In the genomic region with DNA sequence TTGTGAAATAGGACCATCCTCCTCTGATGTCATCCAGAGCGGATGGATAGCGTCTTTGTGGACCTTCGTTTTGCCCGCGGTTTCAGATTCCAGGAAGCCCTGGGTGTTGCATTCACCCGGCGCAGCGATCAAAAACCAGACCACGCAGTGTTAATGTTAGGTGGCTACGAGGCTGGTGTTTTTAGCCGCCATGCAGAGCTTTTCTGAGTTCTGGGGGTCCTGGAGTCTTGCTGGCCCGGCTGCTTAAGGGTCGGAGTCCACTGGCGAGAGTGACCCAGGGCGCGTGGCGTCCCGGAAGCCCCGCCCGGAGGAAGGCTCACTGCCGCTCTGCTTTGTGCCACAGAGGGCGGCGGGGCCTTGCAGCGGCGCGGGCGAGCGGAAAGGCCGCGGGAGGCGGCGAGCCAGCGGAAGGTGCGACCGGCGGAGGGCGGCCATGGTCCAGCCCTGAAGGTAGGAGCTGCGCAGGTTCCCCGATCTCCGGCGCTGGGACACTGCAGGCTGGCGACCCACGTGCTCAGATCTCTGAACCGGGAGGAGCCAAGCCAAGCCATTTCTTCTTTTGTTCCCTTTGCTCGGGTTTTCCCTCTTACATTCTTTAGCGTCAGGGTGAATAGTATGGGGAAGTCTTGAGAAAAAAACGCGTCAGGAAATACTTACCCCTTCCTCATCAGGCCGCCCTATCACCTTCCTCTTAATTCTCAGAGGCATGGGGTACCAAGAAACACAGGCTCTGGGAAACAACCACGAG, we compare ENCODE assay signal across 8 mouse cellular contexts. TPM values are rescaled to one million over a fixed set of nuclear protein-coding genes. Genes with fewer than 3 reads are reported as not detected.
A peak's percentile ranks its signal among the peaks of the same experiment; 100 is the strongest.
DNase-seq lines count a peak whose midpoint lies in the region; ATAC-seq and TF ChIP-seq lines count a peak whose summit lies in the region.

No protein-coding gene starts in this region.

- H3K27me3 ChIP-seq in embryonic facial prominence, embryonic 12.5 days = no peaks in the 10 kb centered on the region
- H3K27me3 ChIP-seq in kidney, adult 2 months (replicated peaks; ENCODE audit: control insufficient read depth, insufficient read depth, low read length) = no peaks in the 10 kb centered on the region
- H3K27me3 ChIP-seq in liver, embryonic 11.5 days (replicated peaks; ENCODE audit: control insufficient read depth, insufficient read depth, low read length) = no peaks in the 10 kb centered on the region

- WGBS in embryonic facial prominence, embryonic 12.5 days = under 1% methylated on average over 50 of the region's 50 CpGs
- under 1% methylated on average over 50 of the region's 50 CpGs for WGBS in kidney, adult 2 months
- under 1% methylated on average over 46 of the region's 50 CpGs for WGBS in liver, embryonic 11.5 days

- peak; percentile 42 for ATAC-seq in embryonic facial prominence, embryonic 12.5 days (ENCODE audit: insufficient number of reproducible peaks, insufficient read depth, low FRiP score, low TSS enrichment)
- peak; percentile 62 for ATAC-seq in liver, embryonic 11.5 days (replicated peaks; ENCODE audit: low FRiP score)
- peak; percentile 49 for ATAC-seq in monocyte, adult 5-6 weeks (replicated peaks; ENCODE audit: insufficient number of reproducible peaks, low FRiP score, low TSS enrichment, poor library complexity, severe bottlenecking)

- DNase-seq in B cell, adult 2 months = peak; percentile 63 to 68
- peak; percentile 85 to 88 for DNase-seq in adrenal gland, postnatal 36 days
- peak; percentile 68 for DNase-seq in heart, adult 8-10 months (ENCODE audit: low spot score)
- DNase-seq in kidney, adult 2 months = peak; percentile 91
- peak; percentile 84 for DNase-seq in liver, embryonic 11.5 days (ENCODE audit: low spot score)
- DNase-seq in spleen, postnatal 14 days (ENCODE audit: low spot score in 2 of 2) = peak; percentile 59 to 67

- peak overlapping the region; percentile 89 for H3K9ac ChIP-seq in embryonic facial prominence, embryonic 12.5 days
- peak overlapping the region; percentile 87 for H3K9ac ChIP-seq in liver, embryonic 11.5 days (ENCODE audit: low read depth, low read length)

- peak overlapping the region; percentile 76 for H3K4me2 ChIP-seq in embryonic facial prominence, embryonic 12.5 days (replicated peaks)
- peak overlapping the region; percentile 86 for H3K4me2 ChIP-seq in liver, embryonic 11.5 days

- no peak for TF ChIP-seq CTCF in kidney, adult 2 months (conservative IDR thresholded peaks at IDR 0.05; ENCODE audit: insufficient read depth, insufficient read length, low read depth, low read length)

- H3K4me3 ChIP-seq in embryonic facial prominence, embryonic 12.5 days = peak overlapping the region; percentile 70
- H3K4me3 ChIP-seq in kidney, adult 2 months (ENCODE audit: insufficient read depth, low read depth, low read length) = peak overlapping the region; percentile 67
- H3K4me3 ChIP-seq in liver, embryonic 11.5 days (ENCODE audit: low read depth, low read length) = peak overlapping the region; percentile 81

- no peaks in the 10 kb centered on the region for H3K9me3 ChIP-seq in embryonic facial prominence, embryonic 12.5 days
- H3K9me3 ChIP-seq in liver, embryonic 11.5 days (ENCODE audit: control insufficient read depth, low read length) = no peaks in the 10 kb centered on the region

- peaks cover 31% of the 10 kb centered on the region for H3K4me1 ChIP-seq in embryonic facial prominence, embryonic 12.5 days
- peaks cover 16% of the 10 kb centered on the region; the same call in 1 of the 2 replicates for H3K4me1 ChIP-seq in kidney, adult 2 months (ENCODE audit: control insufficient read depth, insufficient read depth, low read length)
- H3K4me1 ChIP-seq in liver, embryonic 11.5 days (replicated peaks; ENCODE audit: control insufficient read depth, insufficient read depth, low read length) = peaks cover 22% of the 10 kb centered on the region

- no peak for TF ChIP-seq POLR2A in kidney, adult 2 months (IDR thresholded peaks at IDR 0.05; ENCODE audit: low read depth, low read length)

- H3K36me3 ChIP-seq in embryonic facial prominence, embryonic 12.5 days = peaks cover 17% of the 10 kb centered on the region; the same call in 1 of the 2 replicates
- no peaks in the 10 kb centered on the region for H3K36me3 ChIP-seq in kidney, adult 2 months (ENCODE audit: control insufficient read depth, insufficient read depth, low read length)
- H3K36me3 ChIP-seq in liver, embryonic 11.5 days (ENCODE audit: control insufficient read depth, insufficient read depth, low read length) = peaks cover 14% of the 10 kb centered on the region

- H3K27ac ChIP-seq in embryonic facial prominence, embryonic 12.5 days = peak overlapping the region; percentile 96
- H3K27ac ChIP-seq in kidney, adult 2 months (ENCODE audit: insufficient read depth, low read depth, low read length) = peak overlapping the region; percentile 83
- H3K27ac ChIP-seq in liver, embryonic 11.5 days (ENCODE audit: low read depth, low read length) = peak overlapping the region; percentile 95

RNA-seq across cellular contexts. Expression of gene Eid3, which starts 6.1 kb away (rescaled TPM):
- total RNA-seq in adrenal gland, postnatal 36 days (2021) = 1 to 10 TPM; 1.9 to 2.5 TPM
- polyA plus RNA-seq in embryonic facial prominence, embryonic 12.5 days (2016; fragmentation: Nextera tagmentation; extraction: Ambion mirVana) = 0.34 and 0.56 TPM in 2 replicates
- total RNA-seq in heart, adult 8-10 months (2022) = 1 to 10 TPM in 1 of 4 experiments, under 1 TPM in 3; 0.40 to 1.9 (median 0.58) TPM
- polyA plus RNA-seq in kidney, adult 2 months (2012; rRNA removed) = 0.09 and 0.24 TPM in 2 replicates
- polyA plus RNA-seq in liver, embryonic 11.5 days (2014; fragmentation: Nextera tagmentation; extraction: Ambion mirVana) = 0.45 and 0.75 TPM in 2 replicates
- 9.6 to 18.2 TPM (median 16.2 TPM) in 3 replicates for total RNA-seq in monocyte, adult 5-6 weeks (2017)

RNA-seq across cellular contexts. Expression of gene Txnrd1, which starts 26.6 kb away (rescaled TPM):
- 100 to 1,000 TPM; 103 to 122 TPM for total RNA-seq in adrenal gland, postnatal 36 days (2021)
- 143 and 148 TPM in 2 replicates for polyA plus RNA-seq in embryonic facial prominence, embryonic 12.5 days (2016; fragmentation: Nextera tagmentation; extraction: Ambion mirVana)
- 10 to 100 TPM; 57.3 to 65.7 (median 59.4) TPM for total RNA-seq in heart, adult 8-10 months (2022)
- 58.0 and 62.1 TPM in 2 replicates for polyA plus RNA-seq in kidney, adult 2 months (2012; rRNA removed)
- 129 and 145 TPM in 2 replicates for polyA plus RNA-seq in liver, embryonic 11.5 days (2014; fragmentation: Nextera tagmentation; extraction: Ambion mirVana)
- total RNA-seq in monocyte, adult 5-6 weeks (2017) = 68.5 to 96.1 TPM (median 73.4 TPM) in 3 replicates

Comparison
In these comparisons a context has a peak if more than half of its experiments do, and no peak if none do; other contexts are left out.
1. Peak in every context shown above with its lines: DNase-seq, ATAC-seq, H3K4me3 ChIP-seq and H3K27ac ChIP-seq.